Mouse (Mus musculus) thymus, postnatal 25 days (tissue): ENCODE measurements around the gene Itsn1.

Experiments
- DNase-seq: peaks from one replicate; pipeline ENCODE4 v3.0.0; 2022

Gene Itsn1

DNA sequence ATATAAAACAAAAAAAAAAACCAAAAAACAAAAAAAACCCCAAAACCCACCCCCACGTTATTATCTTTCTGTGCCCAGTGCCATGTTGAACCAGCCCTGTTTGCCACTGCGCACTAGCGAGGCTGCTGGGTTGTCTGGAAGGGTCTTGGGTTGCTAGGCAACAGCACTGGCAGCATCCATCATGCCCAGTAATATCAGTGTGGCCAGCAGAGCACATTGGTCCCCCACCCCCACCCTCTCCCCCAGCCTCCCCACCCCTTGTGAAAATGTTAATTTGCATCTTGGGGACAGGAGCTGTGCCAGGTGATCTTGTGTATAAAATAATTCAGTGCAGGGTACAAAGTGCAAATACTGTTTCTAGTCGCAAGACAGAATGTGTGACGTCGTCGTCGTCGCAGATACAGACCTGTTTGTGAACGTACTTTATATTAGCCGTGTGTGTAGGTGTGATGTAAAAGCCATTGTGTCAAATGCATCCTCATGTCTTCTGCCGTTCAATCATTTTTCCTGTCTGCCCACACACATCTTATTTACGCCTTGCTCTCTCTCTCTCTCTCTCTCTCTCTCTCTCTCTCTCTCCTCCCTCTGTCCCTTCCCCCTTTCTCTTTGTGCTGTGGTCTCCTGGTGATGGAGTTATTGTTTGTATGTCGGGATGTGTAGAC lies 233.9 kb downstream of the Itsn1 start:
- no peak for DNase-seq

DNA sequence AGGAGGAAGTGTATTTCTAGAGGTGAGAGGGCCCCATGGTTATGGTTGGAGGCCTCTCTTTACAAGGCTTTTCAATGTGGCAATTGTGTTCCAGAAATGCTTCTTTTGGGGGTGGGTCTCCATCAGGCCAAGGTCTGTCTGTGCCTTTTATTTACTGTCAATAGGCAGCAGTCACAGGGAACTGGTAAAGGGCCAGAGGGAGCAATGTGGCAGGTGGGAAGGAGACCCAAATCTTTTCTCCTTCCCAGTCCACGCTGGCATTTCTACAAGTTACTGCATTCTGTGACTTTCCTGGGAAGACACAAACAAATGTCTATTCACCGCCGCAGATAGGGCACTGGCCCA lies 234.4 kb downstream of the Itsn1 start:
- DNase-seq, result no peak

DNA sequence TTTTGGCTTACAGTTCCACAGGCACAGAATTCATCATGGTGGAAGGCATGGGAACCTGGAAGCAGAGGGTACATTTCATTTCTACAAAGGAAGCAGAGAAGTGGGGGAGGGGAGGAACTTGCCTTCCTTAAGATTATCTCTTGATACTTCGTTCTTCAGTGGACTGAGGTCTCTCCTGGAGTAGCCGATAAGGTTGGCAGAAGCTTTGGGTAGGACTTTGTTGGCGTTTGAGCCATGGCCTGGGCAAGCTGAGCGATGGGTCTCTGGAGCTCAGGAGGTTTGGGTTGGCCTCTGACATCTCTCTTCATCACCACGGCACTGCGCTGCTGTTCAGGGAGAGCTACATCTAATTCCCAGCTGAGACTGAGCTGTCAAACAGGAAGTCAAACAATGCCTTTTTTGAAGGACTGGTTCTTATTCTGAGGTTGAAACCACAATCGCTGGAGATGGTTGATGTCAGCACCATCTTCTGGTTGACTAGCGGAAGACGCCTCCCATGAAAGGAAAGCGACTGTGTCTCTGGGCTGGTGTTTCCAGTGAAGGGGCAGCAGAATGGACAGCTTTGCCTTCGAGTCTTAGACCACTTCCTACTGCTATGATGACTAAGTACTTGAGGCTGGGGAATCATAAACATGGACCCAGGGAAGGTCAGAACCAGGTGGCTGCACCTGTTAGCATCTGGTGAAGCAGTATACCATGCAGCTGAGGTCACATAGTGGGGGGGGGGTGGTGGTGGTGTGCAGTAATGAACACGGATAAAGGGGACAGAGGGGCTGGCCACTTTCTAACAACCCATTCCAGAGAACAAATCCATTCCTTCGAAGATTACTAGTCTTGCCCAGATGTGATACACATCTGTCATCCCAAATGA lies 235.5 kb downstream of the Itsn1 start:
- DNase-seq, result peak; percentile 12

DNA sequence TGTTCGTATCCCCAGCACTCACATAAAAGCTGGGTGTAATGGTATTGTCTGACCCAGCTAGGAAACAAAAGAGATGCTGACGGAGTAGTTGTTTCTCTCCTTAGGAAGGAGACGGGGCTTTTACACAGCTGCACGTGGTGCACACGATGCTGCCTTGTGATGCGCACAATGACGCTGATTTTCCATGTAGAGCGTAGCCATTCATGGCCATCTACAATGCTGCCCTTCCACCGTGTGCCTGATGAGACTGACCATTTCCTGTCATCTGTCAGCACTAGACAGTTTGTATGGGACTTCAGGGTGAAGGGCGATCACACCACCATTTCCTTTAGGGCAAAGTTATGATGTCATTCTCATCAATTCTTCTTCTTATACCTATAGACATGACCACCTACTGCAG lies 239.6 kb downstream of the Itsn1 start:
- DNase-seq, result no peak

DNA sequence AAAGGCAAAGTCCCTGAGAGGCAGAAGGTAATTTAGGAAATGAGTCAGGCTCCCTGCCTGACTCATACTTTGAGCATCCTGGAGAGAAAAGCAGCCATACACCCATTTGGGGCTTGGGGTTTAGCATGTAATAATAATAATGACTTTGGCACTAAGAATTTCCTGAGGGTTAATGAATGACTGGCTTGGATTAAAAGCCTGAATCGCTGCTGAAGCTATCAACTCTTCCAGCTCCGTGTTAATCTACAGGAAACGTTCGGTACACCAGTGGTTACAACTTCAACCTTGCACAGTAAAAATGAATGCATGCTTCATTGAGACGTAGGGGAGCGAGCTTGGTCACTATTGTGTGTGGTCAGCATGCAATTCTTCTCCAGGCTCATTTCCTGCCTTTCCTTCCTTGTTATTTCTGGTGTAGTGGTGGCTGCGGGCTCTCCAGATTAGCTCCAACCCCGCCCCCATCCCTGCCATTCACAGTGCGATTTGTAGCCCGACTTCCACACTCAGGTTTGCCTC lies 240.5 kb downstream of the Itsn1 start:
- DNase-seq, result no peak
